Mouse (Mus musculus) megakaryocyte, embryonic 14.5 days (primary cell): ENCODE results near the gene Adamts2. TPM values are rescaled to one million over a fixed set of nuclear protein-coding genes. Genes with fewer than 3 reads are reported as not detected.

Source experiments
- H3K27me3 ChIP-seq: replicated peaks from 2 replicates; pipeline ENCODE3; 2012; ENCODE audit warnings: inconsistent platforms
- H3K36me3 ChIP-seq: replicated peaks from 2 replicates; pipeline ENCODE3; 2012; ENCODE audit warnings: low read length, inconsistent platforms, mixed read lengths
- H3K4me1 ChIP-seq: 2 replicates; pipeline ENCODE4 v1.6.1; 2012; ENCODE audit warnings: inconsistent platforms
- H3K4me3 ChIP-seq: replicated peaks from 2 replicates; pipeline ENCODE3; 2012; ENCODE audit warnings: moderate library complexity, mild to moderate bottlenecking, inconsistent platforms
- H3K9me3 ChIP-seq: 2 replicates; pipeline ENCODE4 v1.6.1; 2012; ENCODE audit warnings: inconsistent platforms
- FLI1 ChIP-seq: IDR thresholded peaks from 2 replicates; pipeline ENCODE4 v1.6.1; 2012; ENCODE audit warnings: low read length, inconsistent platforms, mixed read lengths
- GATA1 ChIP-seq: IDR thresholded peaks from 3 replicates; pipeline ENCODE4 v1.6.1; 2012; ENCODE audit warnings: mixed read lengths, low read length, inconsistent platforms, borderline replicate concordance
- polyA plus RNA-seq: library from polyadenylated mRNA; stranded (reverse); fragments of >175 nt; gene quantifications from 2 replicates; pipeline ENCODE4 v1.2.3, GENCODE M21; 2012; ENCODE audit warnings: low replicate concordance; ENCODE audit not compliant: insufficient read depth

Adamts2 gene
- polyA plus RNA-seq, 1 experiment: not detected

DNA sequence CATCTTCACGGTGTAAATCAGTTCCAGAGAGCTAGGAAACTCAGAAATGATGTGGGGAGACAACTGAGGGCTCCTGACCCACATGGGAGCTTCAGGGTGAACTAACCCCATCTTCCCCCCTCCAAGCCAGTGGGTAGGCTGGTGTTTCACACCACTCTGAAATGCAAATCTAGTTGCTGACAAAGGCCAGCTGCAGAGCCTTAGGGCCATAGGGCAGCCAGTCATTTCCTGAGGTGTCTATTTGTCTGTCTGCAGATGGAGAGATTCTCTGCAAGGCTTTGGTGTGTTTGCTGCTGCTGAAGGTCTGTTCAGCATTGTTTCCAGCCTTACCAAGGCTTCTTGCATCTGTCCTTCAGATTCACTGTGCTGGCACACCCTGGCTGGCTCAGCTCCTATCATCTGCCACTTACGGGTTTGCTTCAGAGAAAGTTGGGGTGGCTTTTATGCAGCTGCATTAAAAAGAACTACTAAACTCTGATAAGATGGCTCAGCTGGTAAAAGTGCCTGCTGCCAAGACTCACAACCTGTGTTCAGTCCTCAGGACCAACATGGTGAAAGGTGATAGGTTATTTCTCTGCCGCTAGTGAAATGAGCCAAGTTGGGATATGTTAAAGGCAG is 246.7 kb downstream of the Adamts2 start:
- Histone ChIP-seq H3K27me3 (peaks cover 63% of the 10 kb centered on the region), H3K36me3 (no peaks in the 10 kb centered on the region), H3K9me3 (peaks cover 25% of the 10 kb centered on the region), H3K4me3 (no peak overlapping the region), H3K4me1 (peaks cover 8% of the 10 kb centered on the region; the same call in 1 of the 2 replicates)
- no peak for TF ChIP-seq FLI1
- no peak for TF ChIP-seq GATA1

DNA sequence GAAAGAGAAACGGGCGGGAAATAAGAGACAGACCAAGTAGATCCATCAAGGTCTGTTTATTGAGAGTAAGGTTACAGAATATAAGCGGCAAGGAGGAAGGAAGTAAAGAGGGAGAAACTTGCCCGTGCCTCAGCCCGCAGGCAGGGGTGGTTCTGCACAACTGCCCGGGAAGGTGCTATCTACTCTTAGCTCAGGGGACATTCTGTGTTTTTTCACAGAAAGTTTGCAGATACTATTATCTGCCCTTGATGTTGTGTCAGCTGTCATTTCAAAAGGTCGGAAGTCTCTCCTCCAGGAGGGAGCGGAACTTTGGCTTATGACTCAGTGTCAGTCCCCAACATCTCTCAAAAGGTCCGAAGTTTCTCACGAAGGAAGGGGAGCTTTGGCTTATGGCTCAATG is 247.4 kb downstream of the Adamts2 start:
- peaks cover 8% of the 10 kb centered on the region; the same call in 1 of the 2 replicates for H3K4me1 ChIP-seq
- TF ChIP-seq GATA1 (no peak), FLI1 (no peak)
- no peak overlapping the region for H3K4me3 ChIP-seq
- H3K27me3 ChIP-seq: peaks cover 63% of the 10 kb centered on the region
- no peaks in the 10 kb centered on the region for H3K36me3 ChIP-seq
- peaks cover 25% of the 10 kb centered on the region for H3K9me3 ChIP-seq

DNA sequence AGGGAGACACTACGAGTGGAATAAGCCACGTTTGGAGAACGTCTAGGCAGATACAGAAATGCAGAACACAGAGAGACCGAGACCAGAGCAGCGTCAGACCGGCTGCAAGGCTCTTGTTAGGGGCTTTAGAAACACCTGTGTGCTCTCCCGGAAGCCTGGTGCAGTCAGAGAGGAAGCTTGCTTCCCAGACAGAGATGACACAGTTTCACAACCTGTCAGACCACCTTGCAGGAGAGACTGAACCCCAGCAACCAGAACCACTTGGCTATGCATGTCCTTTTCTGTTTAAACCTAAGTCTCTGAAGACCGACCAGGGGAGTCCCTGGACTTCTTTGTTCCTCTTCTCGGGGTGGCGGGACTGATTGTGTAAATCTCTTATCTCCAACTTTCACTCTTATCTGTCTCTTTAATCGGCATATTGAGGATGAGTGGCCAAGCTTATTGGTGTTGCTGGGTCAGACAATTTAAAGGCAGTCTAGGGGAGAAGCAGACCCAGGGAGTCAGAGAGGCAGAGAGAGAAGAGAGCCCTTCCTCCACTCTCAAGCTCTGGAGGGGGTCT is 248.4 kb downstream of the Adamts2 start, which contains the start of gene Grm6:
Gene Grm6 (plus strand): TSS at position 509 of the 559 bp plus-strand sequence.
- Histone ChIP-seq H3K4me3 (peak within 1 kb of the TSS; percentile 69), H3K27me3 (peaks cover 61% of the 10 kb centered on the region), H3K4me1 (peaks cover 8% of the 10 kb centered on the region; the same call in 1 of the 2 replicates), H3K9me3 (peaks cover 22% of the 10 kb centered on the region), H3K36me3 (no peaks in the 10 kb centered on the region)
- TF ChIP-seq GATA1 (no peak), FLI1 (no peak)

DNA sequence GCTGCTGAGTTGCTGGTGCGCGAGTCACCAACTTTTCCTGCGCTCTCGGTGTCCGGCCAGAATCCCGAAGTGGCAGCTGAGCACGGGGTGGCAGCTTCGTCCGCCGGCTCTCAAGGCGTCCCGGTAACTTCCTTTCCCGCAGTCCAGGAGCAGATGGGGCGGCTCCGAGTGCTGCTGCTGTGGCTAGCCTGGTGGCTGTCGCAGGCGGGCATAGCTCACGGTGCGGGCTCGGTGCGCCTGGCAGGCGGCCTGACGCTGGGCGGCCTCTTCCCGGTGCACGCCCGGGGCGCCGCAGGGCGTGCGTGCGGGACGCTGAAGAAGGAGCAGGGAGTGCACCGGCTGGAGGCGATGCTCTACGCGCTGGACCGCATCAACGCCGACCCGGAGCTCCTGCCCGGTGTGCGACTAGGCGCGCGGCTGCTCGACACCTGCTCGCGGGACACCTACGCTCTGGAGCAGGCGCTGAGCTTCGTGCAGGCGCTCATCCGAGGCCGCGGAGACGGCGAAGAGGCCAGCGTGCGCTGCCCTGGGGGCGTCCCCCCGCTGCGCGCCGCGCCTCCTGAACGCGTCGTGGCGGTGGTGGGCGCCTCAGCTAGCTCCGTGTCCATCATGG is 249.2 kb downstream of the Adamts2 start:
- Histone ChIP-seq H3K4me3 (peak overlapping the region; percentile 69), H3K27me3 (peaks cover 59% of the 10 kb centered on the region), H3K4me1 (peaks cover 8% of the 10 kb centered on the region; the same call in 1 of the 2 replicates), H3K9me3 (peaks cover 22% of the 10 kb centered on the region), H3K36me3 (no peaks in the 10 kb centered on the region)
- TF ChIP-seq GATA1: no peak
- no peak for TF ChIP-seq FLI1

Other genes starting within 250 kb of the Adamts2 start
- gene Cby3, start 247.6 kb upstream of the Adamts2 start, polyA plus RNA-seq: not detected in 2 replicates
- 12.9 and 121 TPM in 2 replicates for gene Hnrnph1, start 225.1 kb upstream of the Adamts2 start, polyA plus RNA-seq
- gene Rufy1, start 171.0 kb upstream of the Adamts2 start, polyA plus RNA-seq: 1.2 and 2.3 TPM in 2 replicates
- not detected in 2 replicates for gene Zfp354c, start 225.6 kb downstream of the Adamts2 start, polyA plus RNA-seq
- gene Zfp879, start 239.5 kb downstream of the Adamts2 start, polyA plus RNA-seq: not detected in 2 replicates
- 0.08 and 0.63 TPM in 2 replicates for gene Grm6, start 248.6 kb downstream of the Adamts2 start, polyA plus RNA-seq